Mouse (Mus musculus) heart, adult 2 months (tissue): ENCODE results near the gene Pcmt1.

ENCODE experiments used
- CTCF ChIP-seq: fragments of 200-600 bp; IDR thresholded peaks from 2 replicates; pipeline ENCODE4 v1.8.1; 2022; ENCODE audit warnings: antibody characterized with exemption, mild to moderate bottlenecking, moderate library complexity
- EP300 ChIP-seq: fragments of 200-500 bp; IDR thresholded peaks from 2 replicates; pipeline ENCODE4 v1.6.1; 2011; ENCODE audit warnings: low read depth, low read length, control low read depth; ENCODE audit not compliant: insufficient read depth

- TF ChIP-seq CTCF, result no peak
- TF ChIP-seq EP300, result no peak
Observed at GRCm38 (mm10) chr10:7651057-7651456, 29.9 kb downstream of the Pcmt1 start.
